Mouse (Mus musculus) mammary gland, adult 2 months (tissue): ENCODE data around the gene Mcrip1. TPM values are rescaled to one million over a fixed set of nuclear protein-coding genes. Genes with fewer than 3 reads are reported as not detected.

Source experiments
- polyA plus RNA-seq: library from polyadenylated mRNA; depleted of rRNA; stranded (reverse); fragments of >200 nt; gene quantifications from 2 replicates; pipeline ENCODE4 v1.2.3, GENCODE M21; 2012; ENCODE audit warnings: low replicate concordance; rRNA removed

Gene Mcrip1
- polyA plus RNA-seq = 142 and 150 TPM in 2 replicates

GRCm38 (mm10) chr11:120549168-120549945 lies at the start of gene Mcrip1:
Gene Mcrip1 (minus strand): TSS chr11:120549727.

GRCm38 (mm10) chr11:120598283-120598989 lies 48.9 kb upstream of the Mcrip1 start, which contains the start of the genes Alyref and Anapc11:
Gene Alyref (minus strand): TSS chr11:120598365.
Gene Anapc11 (plus strand): TSS chr11:120598421.

GRCm38 (mm10) chr11:120581490-120582267 lies 32.2 kb upstream of the Mcrip1 start, which contains the start of gene Arhgdia:
Gene Arhgdia (minus strand): TSS chr11:120581624.

GRCm38 (mm10) chr11:120572752-120573584 lies 23.4 kb upstream of the Mcrip1 start, which contains the start of gene P4hb:
Gene P4hb (minus strand): TSS chr11:120573253.

GRCm38 (mm10) chr11:120550810-120551440 lies 1.4 kb upstream of the Mcrip1 start, which contains the start of gene Ppp1r27:
Gene Ppp1r27 (minus strand): TSS chr11:120551132.

GRCm38 (mm10) chr11:120530085-120530964 lies 19.2 kb downstream of the Mcrip1 start, which contains the start of gene Gcgr:
Gene Gcgr (plus strand): TSS chr11:120530699.

Other genes with a start within 250 kb of the Mcrip1 start
- gene Actg1, start 201.2 kb downstream of the Mcrip1 start, polyA plus RNA-seq = 880 and 1,219 TPM in 2 replicates
- 0.07 and 0.10 TPM in 2 replicates for gene Fscn2, start 188.2 kb downstream of the Mcrip1 start, polyA plus RNA-seq
- 47.6 and 79.8 TPM in 2 replicates for gene Faap100, start 171.0 kb downstream of the Mcrip1 start, polyA plus RNA-seq
- gene Nploc4, start 112.0 kb downstream of the Mcrip1 start, polyA plus RNA-seq = 67.9 and 103 TPM in 2 replicates
- 3.3 and 5.9 TPM in 2 replicates for gene Tspan10, start 107.1 kb downstream of the Mcrip1 start, polyA plus RNA-seq
- 0.43 and 2.0 TPM in 2 replicates for gene Pde6g, start 96.2 kb downstream of the Mcrip1 start, polyA plus RNA-seq
- gene Oxld1, start 91.7 kb downstream of the Mcrip1 start, polyA plus RNA-seq = 37.1 and 39.9 TPM in 2 replicates
- gene Ccdc137, start 91.6 kb downstream of the Mcrip1 start, polyA plus RNA-seq = 12.1 and 23.9 TPM in 2 replicates
- gene Arl16, start 82.1 kb downstream of the Mcrip1 start, polyA plus RNA-seq = 23.2 and 25.3 TPM in 2 replicates
- gene Mrpl12, start 65.1 kb downstream of the Mcrip1 start, polyA plus RNA-seq = 84.8 and 162 TPM in 2 replicates
- gene Slc25a10, start 57.9 kb downstream of the Mcrip1 start, polyA plus RNA-seq = 769 and 1,138 TPM in 2 replicates
- gene Gcgr, start 19.0 kb downstream of the Mcrip1 start, polyA plus RNA-seq = 0.96 and 2.7 TPM in 2 replicates
- 143 TPM in 1 of 2 replicates, not detected in the other for gene Ppp1r27, start 1.4 kb upstream of the Mcrip1 start, polyA plus RNA-seq
- 141 and 220 TPM in 2 replicates for gene P4hb, start 23.5 kb upstream of the Mcrip1 start, polyA plus RNA-seq
- 741 and 971 TPM in 2 replicates for gene Arhgdia, start 31.9 kb upstream of the Mcrip1 start, polyA plus RNA-seq
- gene Alyref, start 48.6 kb upstream of the Mcrip1 start, polyA plus RNA-seq = 11.0 and 20.7 TPM in 2 replicates
- gene Anapc11, start 48.7 kb upstream of the Mcrip1 start, polyA plus RNA-seq = 122 and 159 TPM in 2 replicates
- gene Npb, start 58.8 kb upstream of the Mcrip1 start, polyA plus RNA-seq = 1.7 and 5.2 TPM in 2 replicates
- gene Pcyt2, start 68.2 kb upstream of the Mcrip1 start, polyA plus RNA-seq = 242 and 269 TPM in 2 replicates
- gene Sirt7, start 75.5 kb upstream of the Mcrip1 start, polyA plus RNA-seq = 77.0 and 95.0 TPM in 2 replicates
- 45.1 and 52.6 TPM in 2 replicates for gene Mafg, start 83.9 kb upstream of the Mcrip1 start, polyA plus RNA-seq
- 11.2 and 12.4 TPM in 2 replicates for gene Pycr1, start 94.0 kb upstream of the Mcrip1 start, polyA plus RNA-seq
- 0.44 and 29.6 TPM in 2 replicates for gene Myadml2, start 98.4 kb upstream of the Mcrip1 start, polyA plus RNA-seq
- gene Notum, start 111.4 kb upstream of the Mcrip1 start, polyA plus RNA-seq = 0.22 and 0.60 TPM in 2 replicates
- gene Aspscr1, start 123.2 kb upstream of the Mcrip1 start, polyA plus RNA-seq = 94.3 and 126 TPM in 2 replicates
- 90.7 and 105 TPM in 2 replicates for gene Cenpx, start 164.0 kb upstream of the Mcrip1 start, polyA plus RNA-seq
- 27.1 and 30.3 TPM in 2 replicates for gene Lrrc45, start 164.2 kb upstream of the Mcrip1 start, polyA plus RNA-seq
- gene Rac3, start 171.7 kb upstream of the Mcrip1 start, polyA plus RNA-seq = 7.6 and 15.5 TPM in 2 replicates
- 84.6 and 91.9 TPM in 2 replicates for gene Dcxr, start 177.6 kb upstream of the Mcrip1 start, polyA plus RNA-seq
- 277 and 287 TPM in 2 replicates for gene Cbr2, start 182.4 kb upstream of the Mcrip1 start, polyA plus RNA-seq
- 0.86 and 1.4 TPM in 2 replicates for gene Hmga1b, start 213.1 kb upstream of the Mcrip1 start, polyA plus RNA-seq
- gene Rfng, start 234.5 kb upstream of the Mcrip1 start, polyA plus RNA-seq = 56.0 and 80.9 TPM in 2 replicates
- 129 and 190 TPM in 2 replicates for gene Gps1, start 234.5 kb upstream of the Mcrip1 start, polyA plus RNA-seq
- 30.8 and 36.8 TPM in 2 replicates for gene Dus1l, start 246.7 kb upstream of the Mcrip1 start, polyA plus RNA-seq